Mouse (Mus musculus): ENCODE data around the gene Tapbp.

The Tapbp gene

GRCm38 (mm10) chr17:33924577-33925283, 9.0 kb downstream of the Tapbp start:
- no peak for DNase-seq (ENCODE audit: low spot score in 2 of 2)

- no peak for DNase-seq (ENCODE audit: low spot score in 2 of 2)
Observed at GRCm38 (mm10) chr17:33925406-33926116, 9.9 kb downstream of the Tapbp start.

- DNase-seq (ENCODE audit: low spot score in 2 of 2): no peak
Observed at GRCm38 (mm10) chr17:33926207-33926932, 10.7 kb downstream of the Tapbp start.

GRCm38 (mm10) chr17:33928251-33928947, 12.7 kb downstream of the Tapbp start:
- no peak for DNase-seq (ENCODE audit: low spot score in 2 of 2)

- DNase-seq (ENCODE audit: low spot score in 2 of 2): peak in 1 of 2 experiments; percentile 91
Observed at GRCm38 (mm10) chr17:33929371-33930279, 13.9 kb downstream of the Tapbp start, which contains the start of gene Rgl2. Gene Rgl2 (plus strand): TSS chr17:33929543.

GRCm38 (mm10) chr17:33930280-33931158, 14.8 kb downstream of the Tapbp start:
- DNase-seq (ENCODE audit: low spot score in 2 of 2): peak in 1 of 2 experiments; percentile 77

GRCm38 (mm10) chr17:33931159-33931866, 15.6 kb downstream of the Tapbp start:
- DNase-seq (ENCODE audit: low spot score in 2 of 2): no peak

- DNase-seq (ENCODE audit: low spot score in 2 of 2): no peak
Observed at GRCm38 (mm10) chr17:33931947-33932346, 16.2 kb downstream of the Tapbp start.

- DNase-seq (ENCODE audit: low spot score in 2 of 2): no peak
Observed at GRCm38 (mm10) chr17:33932448-33932847, 16.7 kb downstream of the Tapbp start.

GRCm38 (mm10) chr17:33932970-33933369, 17.3 kb downstream of the Tapbp start:
- no peak for DNase-seq (ENCODE audit: low spot score in 2 of 2)

GRCm38 (mm10) chr17:33935422-33936055, 19.8 kb downstream of the Tapbp start:
- DNase-seq (ENCODE audit: low spot score in 2 of 2): no peak

- no peak for DNase-seq (ENCODE audit: low spot score in 2 of 2)
Observed at GRCm38 (mm10) chr17:33936993-33937392, 21.3 kb downstream of the Tapbp start.

- no peak for DNase-seq (ENCODE audit: low spot score in 2 of 2)
Observed at GRCm38 (mm10) chr17:33938783-33939182, 23.1 kb downstream of the Tapbp start.

- DNase-seq (ENCODE audit: low spot score in 2 of 2): peak; percentile 64 to 90
Observed at GRCm38 (mm10) chr17:33940206-33940805, 24.6 kb downstream of the Tapbp start, which contains the start of the genes Pfdn6 and Wdr46. Gene Pfdn6 (minus strand): TSS chr17:33940343. Gene Wdr46 (plus strand): TSS chr17:33940660.

GRCm38 (mm10) chr17:33940981-33941380, 25.3 kb downstream of the Tapbp start:
- DNase-seq (ENCODE audit: low spot score in 2 of 2): no peak

- no peak for DNase-seq (ENCODE audit: low spot score in 2 of 2)
Observed at GRCm38 (mm10) chr17:33941381-33941780, 25.7 kb downstream of the Tapbp start.

GRCm38 (mm10) chr17:33943454-33943853, 27.8 kb downstream of the Tapbp start:
- no peak for DNase-seq (ENCODE audit: low spot score in 2 of 2)

Measured in left cerebral cortex, adult 9 months (tissue).